Mouse (Mus musculus) neural tube, embryonic 11.5 days (tissue): ENCODE results near the gene Gm20716. TPM values are rescaled to one million over a fixed set of nuclear protein-coding genes. Genes with fewer than 3 reads are reported as not detected.

Experiments used
- ATAC-seq: fragments of 200-750 bp; cut with Nextera tagmentation; 2 replicates; pipeline ENCODE4 v1.8.0; 2017; ENCODE audit warnings: moderate number of reproducible peaks, mild to moderate bottlenecking, moderate TSS enrichment, moderate library complexity; ENCODE audit not compliant: insufficient read depth, low FRiP score, low TSS enrichment
- DNase-seq: peaks from one replicate; pipeline ENCODE4 v3.0.0-alpha.2; 2015; ENCODE audit warnings: low spot score
- H3K27ac ChIP-seq: fragments of 300-500 bp; sonication (generic); 2 replicates; pipeline ENCODE4 v1.5.1; 2014; ENCODE audit warnings: low read depth, mild to moderate bottlenecking, low read length
- H3K27me3 ChIP-seq: fragments of 300-500 bp; sonication (generic); 2 replicates; pipeline ENCODE4 v1.6.1; 2014; ENCODE audit warnings: mild to moderate bottlenecking, low read length, mixed read lengths; ENCODE audit not compliant: control insufficient read depth, insufficient read depth
- H3K36me3 ChIP-seq: fragments of 300-500 bp; sonication (generic); 2 replicates; pipeline ENCODE4 v1.6.1; 2014; ENCODE audit warnings: mild to moderate bottlenecking, low read length, moderate library complexity, mixed read lengths; ENCODE audit not compliant: control insufficient read depth, insufficient read depth
- H3K4me1 ChIP-seq: fragments of 300-500 bp; sonication (generic); 2 replicates; pipeline ENCODE4 v1.6.1; 2014; ENCODE audit warnings: low read length, mixed read lengths; ENCODE audit not compliant: control insufficient read depth, insufficient read depth
- H3K4me2 ChIP-seq: fragments of 300-500 bp; sonication (generic); 2 replicates; pipeline ENCODE4 v1.6.1; 2014; ENCODE audit warnings: low read depth, mild to moderate bottlenecking, moderate library complexity
- H3K4me3 ChIP-seq: fragments of 300-500 bp; sonication (generic); 2 replicates; pipeline ENCODE4 v1.5.1; 2014; ENCODE audit warnings: low read depth, low read length
- H3K9ac ChIP-seq: fragments of 300-500 bp; sonication (generic); 2 replicates; pipeline ENCODE4 v1.6.1; 2014; ENCODE audit warnings: mild to moderate bottlenecking, low read length
- H3K9me3 ChIP-seq: fragments of 300-500 bp; sonication (generic); 2 replicates; pipeline ENCODE4 v1.6.1; 2016; ENCODE audit warnings: low read length; ENCODE audit not compliant: control insufficient read depth
- WGBS: fragments of 180-500 bp; shearing (Covaris S2); extraction: QIAGEN DNeasy Blood & Tissue Kit; methylation state at CpG from one replicate; pipeline ENCODE4 v1.1.7; 2014; 5-methylcytosine and 5-hydroxymethylcytosine counted together
- polyA plus RNA-seq: library from polyadenylated mRNA; unstranded; fragments of >200 nt; fragmentation: Nextera tagmentation; extraction: Ambion mirVana; gene quantifications from 2 replicates; pipeline ENCODE4 v1.2.1, GENCODE M21; 2014

The Gm20716 gene
- polyA plus RNA-seq, 1 experiment from 2014 or later: 26.8 TPM

GRCm38 (mm10) chr2:168193685-168194084 lies 36.5 kb downstream of the Gm20716 start:
- H3K4me2 ChIP-seq: no peak overlapping the region
- DNase-seq: no peak
- peaks cover under 1% of the 10 kb centered on the region; the same call in 1 of the 2 replicates for H3K4me1 ChIP-seq
- no peak overlapping the region for H3K4me3 ChIP-seq
- 91% methylated on average over 2 of the region's 2 CpGs for WGBS
- no peak overlapping the region for H3K9ac ChIP-seq
- H3K27ac ChIP-seq: no peak overlapping the region
- no peaks in the 10 kb centered on the region for H3K9me3 ChIP-seq
- ATAC-seq: no peak
- no peaks in the 10 kb centered on the region for H3K27me3 ChIP-seq
- H3K36me3 ChIP-seq: no peaks in the 10 kb centered on the region; the same call in 1 of the 2 replicates

- no peaks in the 10 kb centered on the region for H3K9me3 ChIP-seq
- H3K27ac ChIP-seq: no peak overlapping the region
- no peak overlapping the region for H3K9ac ChIP-seq
- no peaks in the 10 kb centered on the region for H3K4me1 ChIP-seq
- H3K27me3 ChIP-seq: no peaks in the 10 kb centered on the region
- no peak overlapping the region for H3K4me2 ChIP-seq
- DNase-seq (no peak), ATAC-seq (no peak)
- H3K36me3 ChIP-seq: no peaks in the 10 kb centered on the region; the same call in none of the 2 replicates
- 96% methylated on average over 2 of the region's 2 CpGs for WGBS
- H3K4me3 ChIP-seq: no peak overlapping the region
These were observed 38.3 kb downstream of the Gm20716 start for GRCm38 (mm10) chr2:168191856-168192255.

GRCm38 (mm10) chr2:168175946-168176345 lies 54.2 kb downstream of the Gm20716 start:
- no peak overlapping the region for H3K27ac ChIP-seq
- no peaks in the 10 kb centered on the region for H3K36me3 ChIP-seq
- no peaks in the 10 kb centered on the region for H3K27me3 ChIP-seq
- no peaks in the 10 kb centered on the region for H3K4me1 ChIP-seq
- H3K9me3 ChIP-seq: no peaks in the 10 kb centered on the region
- no peak overlapping the region for H3K9ac ChIP-seq
- 43% methylated on average over 7 of the region's 7 CpGs for whole genome bisulfite sequencing
- no peak for DNase-seq
- ATAC-seq: no peak
- no peak overlapping the region for H3K4me2 ChIP-seq
- no peak overlapping the region for H3K4me3 ChIP-seq

- DNase-seq: no peak
- Histone ChIP-seq H3K9me3 (no peaks in the 10 kb centered on the region), H3K4me1 (peaks cover 17% of the 10 kb centered on the region), H3K4me2 (peak overlapping the region; percentile 16), H3K9ac (peak overlapping the region; percentile 1; the same call in 1 of the 2 replicates), H3K4me3 (no peak overlapping the region), H3K36me3 (no peaks in the 10 kb centered on the region), H3K27ac (no peak overlapping the region), H3K27me3 (no peaks in the 10 kb centered on the region)
- ATAC-seq: no peak; the same call in 1 of the 2 replicates
- 11% methylated on average over 13 of the region's 13 CpGs for WGBS
These were observed 59.9 kb downstream of the Gm20716 start for GRCm38 (mm10) chr2:168170167-168170685.

GRCm38 (mm10) chr2:168169800-168170113 lies 60.4 kb downstream of the Gm20716 start:
- no peak overlapping the region for H3K4me3 ChIP-seq
- H3K27ac ChIP-seq: no peak overlapping the region
- WGBS: 2% methylated on average over 9 of the region's 9 CpGs

GRCm38 (mm10) chr2:168168892-168169799 lies 61.0 kb downstream of the Gm20716 start:
- Histone ChIP-seq H3K9ac (no peak overlapping the region; the same call in 1 of the 2 replicates), H3K27me3 (no peaks in the 10 kb centered on the region), H3K4me3 (no peak overlapping the region), H3K27ac (0 out of 2 replicates have a peak overlapping the region, but pooled peaks have one; percentile 3), H3K36me3 (no peaks in the 10 kb centered on the region), H3K4me2 (peak overlapping the region; percentile 16; the same call in 1 of the 2 replicates), H3K4me1 (peaks cover 17% of the 10 kb centered on the region), H3K9me3 (no peaks in the 10 kb centered on the region)
- DNase-seq (peak; percentile 58), ATAC-seq (no peak)
- WGBS: 48% methylated on average over 9 of the region's 9 CpGs

More at GRCm38 (mm10) chr2:168169800-168170113, 60.4 kb downstream of the Gm20716 start:
- H3K9me3 ChIP-seq: no peaks in the 10 kb centered on the region
- H3K27me3 ChIP-seq: no peaks in the 10 kb centered on the region
- peak overlapping the region; percentile 16 for H3K4me2 ChIP-seq
- peaks cover 17% of the 10 kb centered on the region for H3K4me1 ChIP-seq
- no peaks in the 10 kb centered on the region for H3K36me3 ChIP-seq
- ATAC-seq (no peak), DNase-seq (no peak)
- no peak overlapping the region; the same call in none of the 2 replicates for H3K9ac ChIP-seq

GRCm38 (mm10) chr2:168167781-168168180 lies 62.4 kb downstream of the Gm20716 start:
- Histone ChIP-seq H3K4me3 (no peak overlapping the region), H3K27me3 (no peaks in the 10 kb centered on the region)

GRCm38 (mm10) chr2:168166750-168167460 lies 63.3 kb downstream of the Gm20716 start:
- Histone ChIP-seq H3K4me3 (no peak overlapping the region), H3K36me3 (no peaks in the 10 kb centered on the region), H3K9ac (no peak overlapping the region), H3K4me1 (peaks cover 17% of the 10 kb centered on the region), H3K27ac (no peak overlapping the region), H3K27me3 (no peaks in the 10 kb centered on the region), H3K4me2 (no peak overlapping the region), H3K9me3 (no peaks in the 10 kb centered on the region)
- 45% methylated on average over 21 of the region's 21 CpGs for WGBS
- no peak for ATAC-seq
- no peak for DNase-seq

More at GRCm38 (mm10) chr2:168167781-168168180, 62.4 kb downstream of the Gm20716 start:
- WGBS: 52% methylated on average over 3 of the region's 3 CpGs
- H3K9ac ChIP-seq: no peak overlapping the region
- no peaks in the 10 kb centered on the region for H3K36me3 ChIP-seq
- H3K4me2 ChIP-seq: no peak overlapping the region
- DNase-seq (no peak), ATAC-seq (no peak)
- peaks cover 17% of the 10 kb centered on the region for H3K4me1 ChIP-seq
- H3K9me3 ChIP-seq: no peaks in the 10 kb centered on the region
- no peak overlapping the region for H3K27ac ChIP-seq
